Mouse (Mus musculus): Measurements from ENCODE around the gene Sptssa.
"Not testable (repeated sequence)": the region's sequence is repeated elsewhere in the genome, so short reads cannot be mapped to it uniquely, and the experiment has no call there.

The Sptssa gene

DNA sequence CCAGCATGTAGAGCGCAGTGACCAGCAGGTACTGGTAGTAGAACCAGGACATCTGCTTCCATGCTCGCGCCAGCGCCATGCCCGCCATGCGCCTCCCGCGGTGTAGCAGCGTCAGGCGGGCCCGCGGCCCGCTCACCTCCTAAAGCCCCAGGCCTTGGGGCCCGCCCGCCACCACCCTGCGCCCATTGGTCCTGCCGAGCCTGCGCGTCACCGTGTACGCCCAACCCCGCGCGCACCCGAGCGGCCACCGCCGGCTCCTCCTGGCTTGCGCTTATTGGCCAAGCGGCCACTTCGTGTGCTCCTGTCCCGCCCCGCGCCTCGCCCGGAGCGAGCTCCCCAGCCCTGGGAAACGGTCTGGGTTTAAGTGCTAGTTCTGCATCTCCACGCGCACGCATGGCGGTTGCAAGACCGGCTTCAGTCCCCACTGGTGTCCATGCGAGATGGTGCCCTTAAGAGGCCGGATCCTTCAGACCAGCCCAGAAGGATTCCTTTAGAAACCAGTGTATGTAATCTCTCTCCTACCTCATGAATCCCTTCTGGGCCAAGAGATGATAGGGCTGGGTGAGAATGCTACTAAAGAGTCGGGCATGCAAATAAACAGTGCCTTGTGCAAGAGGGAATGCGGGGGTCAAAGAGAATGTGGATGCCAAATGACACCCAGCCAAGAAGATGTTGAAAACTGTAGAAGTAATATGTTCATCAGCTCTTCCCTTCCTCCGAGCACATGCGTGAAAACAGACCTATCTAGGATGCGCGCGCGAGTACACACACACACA lies at the start of gene Sptssa:
Sptssa (minus strand) TSS at position 178 of the 776 bp plus-strand sequence.
- peak; percentile 96 for DNase-seq (ENCODE audit: low spot score)

DNA sequence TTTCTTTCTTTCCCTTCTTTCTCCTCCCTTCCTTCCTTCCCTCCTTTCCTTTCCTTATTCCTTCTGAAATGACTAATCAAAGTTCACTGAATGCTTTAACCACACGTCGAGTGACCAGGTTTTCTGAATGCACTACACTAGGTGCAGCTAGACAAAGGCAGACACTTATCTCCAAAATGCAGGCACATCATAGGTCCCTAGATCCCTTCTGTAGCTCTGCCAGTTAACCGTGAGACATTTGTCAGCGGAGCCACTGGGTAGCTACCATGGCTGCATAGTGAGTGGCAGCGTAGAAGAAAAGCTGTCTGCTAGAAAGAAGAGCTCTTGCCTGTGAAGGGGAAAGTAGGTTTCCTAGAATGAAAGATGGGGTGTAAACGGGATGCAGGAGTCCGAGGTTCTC lies 43.0 kb upstream of the Sptssa start:
- DNase-seq (ENCODE audit: low spot score), result no peak

DNA sequence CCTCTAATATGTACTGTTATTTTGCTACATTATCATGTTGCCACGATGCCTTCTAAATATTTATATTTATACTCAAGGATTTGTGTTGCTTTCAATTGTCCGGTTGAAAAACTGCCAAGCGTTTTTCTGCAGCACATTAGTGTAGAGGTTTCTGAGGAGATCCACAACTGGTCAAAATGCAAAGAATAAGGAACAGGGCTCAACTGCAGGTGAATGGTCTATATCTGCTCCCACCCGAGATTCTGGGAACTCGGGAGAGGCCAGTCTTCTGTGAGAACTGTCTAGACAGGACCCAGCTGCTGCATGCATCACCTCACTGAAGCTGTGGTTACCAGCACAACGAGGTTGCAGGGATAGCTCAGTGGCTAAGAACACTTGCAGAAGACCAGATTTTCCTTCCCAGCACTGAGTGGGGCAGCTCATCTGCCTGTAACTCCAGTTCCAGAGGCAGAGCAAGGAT lies 41.4 kb upstream of the Sptssa start:
- DNase-seq (ENCODE audit: low spot score), result peak; percentile 26

DNA sequence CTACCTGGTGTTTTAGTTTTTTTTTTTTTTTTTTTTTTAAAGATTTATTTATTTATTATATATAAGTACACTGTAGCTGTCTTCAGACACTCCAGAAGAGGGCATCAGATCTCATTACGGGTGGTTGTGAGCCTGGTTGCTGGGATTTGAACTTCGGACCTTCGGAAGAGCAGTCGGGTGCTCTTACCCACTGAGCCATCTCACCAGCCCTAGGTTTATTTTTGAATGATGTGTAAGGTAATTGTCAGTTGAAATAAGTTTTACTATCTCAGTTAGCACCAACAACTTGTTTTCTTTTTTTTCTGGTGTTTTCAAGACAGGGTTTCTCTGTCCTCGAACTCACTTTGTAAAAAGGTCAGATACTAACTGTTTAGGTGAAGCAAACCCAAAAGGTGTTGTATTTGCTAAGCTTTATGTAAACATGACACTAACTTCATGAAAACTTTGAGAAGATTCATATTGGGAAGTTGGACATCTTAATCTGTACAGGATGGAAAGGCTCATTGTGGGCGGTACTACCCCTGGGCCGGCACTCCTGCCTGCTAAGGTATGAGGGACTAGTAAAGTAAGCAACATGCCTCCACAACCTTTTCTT lies 40.7 kb upstream of the Sptssa start:
- peak; percentile 78 for DNase-seq (ENCODE audit: low spot score)

DNA sequence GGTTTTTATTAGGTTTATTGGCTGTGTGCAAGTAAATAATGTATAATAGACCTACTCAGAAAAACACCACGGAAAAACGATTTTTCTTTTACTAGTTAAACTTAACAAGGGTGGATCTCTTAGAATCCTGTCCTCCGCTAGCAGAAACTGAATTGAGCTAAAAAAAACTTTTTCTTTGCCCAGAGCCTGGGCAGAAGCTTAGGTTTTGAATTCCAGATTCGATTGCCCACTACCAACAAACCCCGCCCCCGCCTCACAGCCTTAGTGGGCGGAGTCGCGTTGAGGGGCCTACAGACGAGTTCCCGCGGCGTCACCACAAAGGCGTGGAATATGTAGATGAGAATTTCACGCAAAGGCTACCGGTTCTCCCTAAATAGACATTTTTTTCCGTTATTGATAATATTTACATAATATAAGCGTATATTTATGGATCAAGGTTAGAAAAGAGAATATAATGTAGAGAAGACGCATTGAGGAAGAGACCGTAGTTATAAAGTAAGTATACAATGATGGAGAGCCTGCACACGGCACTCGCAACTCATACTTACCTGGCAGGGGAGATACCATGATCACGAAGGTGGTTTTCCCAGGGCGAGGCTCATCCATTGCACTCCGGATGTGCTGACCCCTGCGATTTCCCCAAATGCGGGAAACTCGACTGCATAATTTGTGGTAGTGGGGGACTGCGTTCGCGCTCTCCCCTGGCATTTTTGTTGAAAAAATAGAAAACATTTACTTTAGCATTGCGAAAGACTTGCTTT lies 40.0 kb upstream of the Sptssa start:
- DNase-seq (ENCODE audit: low spot score), result peak; percentile 98

DNA sequence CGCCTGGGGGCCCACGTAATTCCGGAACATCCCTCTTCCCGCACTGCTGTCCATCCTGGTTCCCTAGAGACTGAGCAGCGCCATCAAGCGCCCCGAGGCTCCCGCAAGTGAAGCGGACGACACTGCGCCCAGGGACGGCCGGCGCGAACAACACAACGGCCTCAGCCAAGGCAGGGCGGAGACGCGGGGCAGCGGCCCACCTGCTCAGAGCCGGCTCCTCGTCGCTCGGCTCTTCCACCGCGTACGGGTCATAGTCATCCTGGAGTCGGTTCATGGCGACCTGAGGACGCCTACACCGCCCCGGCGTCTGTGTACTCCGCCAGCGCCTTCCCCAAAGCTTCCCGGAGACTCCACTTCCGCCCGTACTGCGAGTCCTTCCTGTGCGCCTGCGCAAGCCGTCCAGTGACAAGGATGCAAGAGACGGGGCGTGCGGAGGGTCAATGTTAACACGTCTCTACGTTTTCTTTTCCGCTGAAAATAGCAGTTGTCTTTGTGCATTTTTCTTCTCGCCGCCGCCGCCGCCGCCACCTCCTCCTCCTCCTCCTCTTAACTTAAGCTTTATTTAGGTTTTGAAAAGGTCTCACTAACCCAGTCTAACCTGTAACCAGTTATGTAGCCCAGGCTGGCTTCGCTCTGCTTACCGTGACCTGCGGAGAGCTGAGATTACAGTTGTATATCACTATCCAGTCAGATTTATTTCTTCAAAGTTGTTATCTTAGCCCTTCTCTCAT lies 39.3 kb upstream of the Sptssa start, which contains the start of gene Eapp:
Eapp (minus strand) TSS at position 387 of the 731 bp plus-strand sequence.
- DNase-seq (ENCODE audit: low spot score), result peak; percentile 96

DNA sequence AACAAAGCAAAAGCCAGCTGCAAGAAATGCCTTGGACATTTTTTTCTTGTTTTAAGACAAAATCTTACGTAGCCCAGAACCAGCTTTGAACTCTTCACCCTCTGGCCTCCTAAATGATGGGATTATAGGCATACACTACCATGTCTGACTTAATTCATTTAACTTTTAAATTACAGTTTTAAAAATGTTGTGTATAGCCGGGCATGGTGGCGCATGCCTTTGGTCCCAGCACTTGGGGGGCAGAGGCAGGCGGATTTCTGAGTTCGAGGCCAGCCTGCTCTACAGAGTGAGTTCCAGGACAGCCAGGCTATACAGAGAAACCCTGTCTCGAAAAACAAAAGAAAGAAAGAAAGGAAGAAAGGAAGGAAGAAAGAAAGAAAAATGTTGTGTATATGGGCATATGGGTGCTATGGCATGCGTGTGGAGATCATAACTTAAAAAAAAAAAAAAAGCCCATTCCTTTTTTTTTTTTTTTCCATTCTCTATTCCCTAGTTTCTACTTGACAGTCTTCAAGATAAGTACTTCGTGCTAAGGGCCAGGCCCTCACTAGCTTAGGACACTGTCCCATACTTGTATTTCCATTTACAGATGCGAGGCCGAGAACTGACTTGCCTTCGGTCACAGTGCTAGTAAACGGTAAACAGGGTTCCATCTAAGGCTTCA lies 38.6 kb upstream of the Sptssa start:
- no peak for DNase-seq (ENCODE audit: low spot score)

DNA sequence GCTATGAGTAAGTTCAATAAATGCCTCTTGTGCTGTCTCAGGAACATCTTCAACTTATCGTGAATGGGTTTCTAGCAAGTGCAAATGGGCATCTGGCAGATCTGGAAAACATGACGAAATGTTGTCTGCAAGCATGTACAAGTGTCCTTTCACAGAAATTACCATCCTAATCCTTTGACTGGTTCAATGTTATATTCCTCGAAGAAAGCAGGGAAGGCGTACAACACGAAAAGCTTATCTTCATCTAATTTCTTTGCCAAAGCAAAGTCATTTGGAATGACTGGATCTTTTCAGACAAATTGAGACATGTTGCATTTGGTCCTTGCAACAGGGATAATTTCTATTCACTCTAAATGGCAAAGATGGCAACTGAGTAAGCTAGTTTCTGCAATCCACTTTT lies 32.7 kb upstream of the Sptssa start:
- no peak for DNase-seq (ENCODE audit: low spot score)

DNA sequence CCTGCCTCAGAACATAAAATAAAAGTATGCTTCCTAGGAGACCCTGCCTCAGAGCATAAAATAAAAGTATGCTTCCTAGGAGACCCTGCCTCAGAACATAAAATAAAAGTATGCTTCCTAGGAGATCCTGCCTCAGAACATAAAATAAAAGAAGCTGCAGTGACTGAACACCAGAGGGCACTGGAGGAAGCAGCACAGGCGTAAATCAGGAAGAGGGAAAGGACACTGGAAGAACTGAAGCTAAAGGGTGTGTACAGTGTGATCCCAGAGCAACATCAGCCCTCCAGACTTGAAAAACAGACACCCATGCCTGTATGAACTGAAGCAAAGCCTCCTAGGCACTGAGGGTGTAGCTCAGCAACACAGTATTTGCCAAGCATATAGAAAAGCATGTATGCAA lies 26.8 kb upstream of the Sptssa start:
- peak; percentile 53 for DNase-seq (ENCODE audit: low spot score)

DNA sequence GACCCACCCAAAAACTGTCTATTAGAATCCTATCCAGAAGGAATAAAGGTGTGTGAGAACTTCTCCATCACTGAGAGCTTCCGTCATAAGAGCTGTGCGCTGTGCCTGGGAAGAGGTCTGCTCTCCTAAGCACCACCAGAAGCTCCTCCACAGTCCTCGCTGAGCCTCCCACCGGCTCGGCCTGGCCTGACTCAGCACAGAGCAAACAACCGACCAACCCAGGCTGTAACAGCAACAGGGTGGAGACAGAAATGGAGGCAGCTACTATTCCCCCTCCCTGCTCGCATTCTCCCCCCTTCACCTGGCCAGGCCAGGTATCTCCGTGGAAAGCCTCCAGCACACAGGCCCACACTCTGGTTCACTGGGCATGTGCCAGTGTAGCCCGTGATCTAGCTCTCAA lies 20.3 kb upstream of the Sptssa start:
- DNase-seq (ENCODE audit: low spot score), result no peak

DNA sequence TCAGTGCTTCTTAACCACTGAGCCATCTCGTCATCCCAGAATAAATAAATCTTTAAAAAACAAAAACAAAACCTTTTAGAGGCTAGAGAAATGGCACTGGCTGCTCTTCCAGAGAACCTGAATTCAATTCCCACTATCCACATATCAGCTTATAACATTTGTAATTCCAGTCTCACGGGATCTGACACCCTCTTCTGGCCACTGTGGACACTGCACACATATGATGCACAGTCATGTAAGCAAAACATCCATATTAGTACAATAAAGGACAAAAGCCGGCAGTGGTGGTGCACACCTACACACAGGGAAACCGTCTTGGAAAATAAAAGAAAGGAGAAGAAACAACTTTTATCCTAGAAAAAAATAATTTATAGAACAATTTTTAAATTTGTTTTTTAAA lies 19.0 kb upstream of the Sptssa start:
- DNase-seq (ENCODE audit: low spot score), result no peak

DNA sequence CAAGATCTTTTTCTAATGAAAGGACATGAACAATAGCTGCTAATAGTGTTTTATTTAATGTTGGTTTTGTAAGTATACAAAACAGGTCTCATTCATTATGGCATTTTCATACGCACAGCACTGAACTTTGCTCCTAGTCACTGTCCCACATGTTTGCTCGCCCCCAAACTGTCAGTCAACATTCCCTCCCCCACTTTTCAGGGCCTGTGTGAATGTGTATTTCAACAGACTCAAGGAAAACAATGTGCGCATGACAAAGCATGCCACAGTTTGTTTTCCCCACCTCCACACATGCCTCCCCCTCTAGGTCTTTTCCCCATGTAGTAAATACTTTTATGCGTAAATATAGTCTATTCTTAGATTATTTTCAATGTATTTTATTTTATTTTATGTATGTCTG lies 14.9 kb upstream of the Sptssa start:
- DNase-seq (ENCODE audit: low spot score), result no peak

DNA sequence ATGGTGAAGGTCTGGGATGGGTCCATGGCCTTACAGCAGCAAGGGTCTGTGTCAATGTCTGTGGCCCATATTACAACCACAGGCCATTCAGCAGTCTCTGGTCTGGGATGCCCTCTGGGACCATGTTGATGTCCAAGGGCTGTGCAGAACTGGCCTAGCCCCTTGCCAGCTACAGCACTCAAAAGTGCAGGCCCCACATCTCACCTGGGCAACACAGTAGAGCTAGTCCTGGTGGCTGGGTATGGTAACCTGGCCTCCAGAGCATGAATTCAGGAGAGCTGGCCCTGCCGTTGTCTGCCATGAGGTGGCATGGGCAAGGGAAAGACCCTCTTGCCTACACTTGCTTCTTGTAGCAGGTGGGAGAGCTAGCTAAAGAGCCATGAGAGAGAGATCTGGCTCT lies 11.8 kb upstream of the Sptssa start:
- no peak for DNase-seq (ENCODE audit: low spot score)

DNA sequence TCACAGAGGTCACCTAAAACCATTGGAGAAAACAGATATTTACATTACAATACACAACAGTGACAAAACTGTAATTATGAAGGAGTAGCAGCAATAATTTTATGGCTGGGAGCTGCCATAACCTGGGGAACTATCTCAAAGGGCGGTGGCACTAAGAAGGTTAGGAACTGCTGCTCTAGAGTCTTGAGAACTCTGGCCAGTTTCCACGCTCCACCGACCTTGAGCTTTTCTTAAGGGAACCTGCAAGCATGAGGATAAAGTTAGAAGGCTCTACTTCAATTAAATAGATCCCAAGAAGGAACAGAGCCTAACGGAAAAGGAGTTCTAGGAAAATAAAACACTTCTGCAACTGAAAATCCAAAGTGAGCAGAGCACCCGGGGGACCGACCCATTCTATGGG lies 9.2 kb upstream of the Sptssa start:
- DNase-seq (ENCODE audit: low spot score), result no peak

DNA sequence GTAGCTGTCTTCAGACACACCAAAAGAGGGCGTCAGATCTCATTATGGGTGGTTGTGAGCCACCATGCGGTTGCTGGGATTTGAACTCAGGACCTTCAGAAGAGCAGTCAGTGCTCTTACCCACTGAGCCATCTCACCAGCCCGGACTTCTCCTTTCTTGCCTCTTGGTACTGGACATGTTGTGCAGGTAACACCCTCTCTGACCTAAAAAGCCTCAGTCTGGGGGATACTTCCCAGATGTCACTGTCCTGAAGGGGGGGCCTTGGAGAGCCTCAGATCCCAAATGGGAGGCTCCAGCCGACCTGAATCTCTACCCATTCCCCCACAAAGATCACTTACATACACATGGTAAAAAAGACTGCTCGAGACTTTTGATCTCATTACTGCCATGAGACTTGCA lies 5.1 kb upstream of the Sptssa start:
- not testable (repeated sequence) for DNase-seq (ENCODE audit: low spot score)

DNA sequence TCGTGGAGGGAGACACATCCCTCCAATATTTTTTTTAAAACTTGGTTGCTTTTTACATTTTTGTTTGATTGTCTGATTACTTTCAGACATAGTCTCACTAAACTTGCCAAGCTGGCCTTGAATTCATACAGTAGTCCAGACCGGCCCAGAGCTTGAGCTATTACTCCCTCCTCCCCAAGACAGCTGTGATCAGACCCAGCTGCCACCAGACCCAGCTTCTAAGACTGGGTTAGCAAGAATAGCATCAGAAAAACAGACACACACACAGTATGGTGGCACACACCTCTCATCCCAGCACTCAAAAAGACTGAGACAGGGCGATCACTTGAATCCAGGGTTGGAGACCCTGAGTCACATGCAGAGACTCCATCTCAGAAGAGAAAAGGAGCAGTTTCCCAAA lies 3.5 kb upstream of the Sptssa start:
- no peak for DNase-seq (ENCODE audit: low spot score)

DNA sequence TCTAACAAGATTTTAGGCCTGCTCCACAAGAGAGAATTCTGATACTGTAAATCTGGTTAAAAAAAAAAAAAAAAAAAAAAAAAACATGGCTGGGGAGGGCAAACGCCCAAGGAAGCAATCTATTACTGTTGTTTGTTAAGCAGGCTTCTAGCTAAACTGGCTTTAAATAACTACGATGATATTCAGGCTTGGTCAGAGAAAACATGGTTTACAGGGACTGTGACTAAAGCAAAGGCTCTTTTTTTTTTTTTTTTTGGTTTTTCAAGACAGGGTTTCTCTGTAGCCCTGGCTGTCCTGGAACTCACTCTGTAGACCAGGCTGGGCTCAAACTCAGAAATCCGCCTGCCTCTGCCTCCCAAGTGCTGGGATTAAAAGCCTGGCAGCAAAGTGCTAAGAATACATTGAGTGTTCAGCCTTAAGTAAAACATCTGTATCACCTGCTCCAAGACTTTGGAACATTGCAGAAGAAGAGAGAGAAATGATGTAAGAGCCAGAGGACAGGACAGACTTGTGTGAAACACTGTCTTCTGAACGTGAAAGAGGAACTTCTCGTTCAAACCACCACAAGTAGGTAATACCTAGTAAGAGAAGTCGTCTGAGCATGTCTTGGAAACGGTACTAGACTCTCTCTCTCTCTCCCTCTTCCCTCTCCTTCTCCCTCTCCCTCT lies 2.2 kb upstream of the Sptssa start:
- DNase-seq (ENCODE audit: low spot score), result no peak

DNA sequence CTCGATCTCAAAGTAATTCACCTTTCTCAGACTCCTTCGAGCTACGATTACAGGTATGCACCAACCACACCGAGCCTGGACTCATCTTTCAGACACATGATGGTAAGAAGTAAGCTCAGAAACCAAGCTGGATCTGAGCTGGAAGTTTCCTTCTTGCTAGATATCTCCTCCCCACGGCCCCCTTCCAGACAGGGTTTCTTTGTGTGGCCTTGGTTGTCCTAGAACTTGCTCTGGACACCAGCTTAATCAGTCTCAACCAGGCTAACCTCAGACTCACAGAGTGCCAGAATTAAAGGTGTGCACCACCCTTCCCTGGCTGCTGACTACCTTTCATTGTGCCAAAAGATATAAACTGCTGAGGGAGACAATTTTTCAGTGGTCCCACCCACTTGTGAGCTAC lies 1.6 kb upstream of the Sptssa start:
- no peak for DNase-seq (ENCODE audit: low spot score)

DNA sequence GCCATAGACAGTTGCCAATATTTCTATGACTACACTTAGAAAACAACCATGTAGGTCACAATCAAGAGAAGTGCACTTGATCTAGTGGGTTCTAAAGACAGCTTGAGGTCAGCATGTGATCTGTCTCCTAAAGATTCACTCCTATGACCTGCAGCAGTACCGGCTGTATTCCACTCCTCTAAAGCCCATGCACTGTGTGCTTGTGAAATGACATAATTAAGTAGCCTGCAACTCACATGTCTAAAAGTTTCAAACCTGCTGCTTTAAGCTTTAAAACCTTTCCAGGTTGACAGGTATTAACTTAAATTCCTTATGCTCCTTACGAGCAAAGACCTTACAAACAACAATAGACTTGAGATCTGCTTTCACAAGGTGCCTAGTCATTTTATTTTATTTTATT lies 853 bp upstream of the Sptssa start:
- no peak for DNase-seq (ENCODE audit: low spot score)

DNA sequence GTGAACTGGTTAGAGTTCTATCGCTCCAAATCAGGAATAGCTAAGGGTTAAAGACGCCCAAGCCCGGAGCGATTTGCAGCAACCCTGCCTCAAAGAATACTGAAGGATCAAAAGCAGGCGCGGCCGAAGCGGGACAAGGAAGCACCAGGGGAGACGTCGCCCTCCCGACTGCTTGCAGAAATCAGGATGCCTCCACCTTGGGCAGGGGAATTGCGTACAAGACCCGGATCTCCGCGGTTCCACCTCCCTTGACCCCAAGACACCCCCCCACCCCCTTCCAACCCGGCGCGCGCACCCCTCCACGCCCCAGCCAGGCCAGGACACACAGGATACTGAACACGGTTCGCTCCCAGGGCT lies 356 bp downstream of the Sptssa start:
- no peak for DNase-seq (ENCODE audit: low spot score)

DNA sequence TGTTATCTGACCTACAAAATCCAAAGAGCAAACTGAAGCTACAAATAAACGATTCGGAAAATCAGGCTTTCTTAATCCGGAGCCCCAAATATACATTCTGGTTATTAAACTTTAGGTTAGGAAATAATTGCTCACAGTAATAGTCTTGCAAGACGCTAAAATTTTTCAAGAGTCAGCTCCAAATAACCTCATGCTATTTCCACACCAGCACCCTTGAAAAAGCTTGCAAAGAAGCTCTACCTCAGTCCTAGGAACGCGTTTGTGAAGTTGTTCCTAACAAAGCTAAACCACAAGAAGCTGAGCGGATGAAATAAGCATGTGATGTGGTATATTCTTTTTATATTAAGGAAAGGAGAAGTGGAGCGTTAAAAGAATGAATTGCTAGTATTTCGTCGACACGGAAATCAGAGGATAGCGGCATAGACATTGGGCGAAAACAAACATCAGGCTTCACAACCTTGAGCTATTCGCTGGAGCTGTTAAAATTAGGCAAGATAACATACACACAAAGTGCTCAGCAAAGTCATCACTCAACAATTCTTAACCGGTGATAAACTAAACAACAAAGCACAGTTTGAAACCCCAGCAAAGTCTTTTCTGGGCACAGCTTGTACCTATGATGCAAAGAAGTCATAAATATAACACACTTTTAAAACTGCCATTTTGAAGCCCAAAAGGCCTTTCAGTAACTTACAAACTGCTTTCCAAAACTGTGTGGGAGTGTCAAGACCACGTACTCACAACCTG lies 908 bp downstream of the Sptssa start:
- DNase-seq (ENCODE audit: low spot score), result no peak
